Mouse (Mus musculus) MEL (cell line): ENCODE data around the gene Gfy. TPM values are rescaled to one million over a fixed set of nuclear protein-coding genes. Genes with fewer than 3 reads are reported as not detected.

ENCODE experiments used
- DNase-seq: peaks from one replicate; pipeline ENCODE4 v3.0.0; 2011; ENCODE audit warnings: low read depth, low spot score
- H3K27ac ChIP-seq: 2 replicates; pipeline ENCODE4 v1.5.1; 2012; ENCODE audit warnings: low read depth, mild to moderate bottlenecking, control low read depth, low read length, moderate library complexity; ENCODE audit not compliant: control insufficient read depth
- H3K27me3 ChIP-seq, 2 experiments: fragments of 150-350 bp in 1 of 2; sonication (generic) in 1 of 2; 2 replicates each; pipeline ENCODE4 v1.6.1; 2012; ENCODE audit warnings: low read length in 2 of 2, mild to moderate bottlenecking in 2 of 2, improper control_type of control experiment in 1 of 2, moderate library complexity in 1 of 2; ENCODE audit not compliant: insufficient read depth in 2 of 2, control insufficient read depth in 1 of 2
- H3K36me3 ChIP-seq, 2 experiments: 2 replicates each; pipeline ENCODE4 v1.6.1; 2012 to 2014; ENCODE audit warnings: low read length in 2 of 2, improper control_type of control experiment in 1 of 2, inconsistent platforms in 1 of 2, mild to moderate bottlenecking in 1 of 2; ENCODE audit not compliant: insufficient read depth in 2 of 2, control insufficient read depth in 1 of 2
- H3K4me1 ChIP-seq, 2 experiments: fragments of 150-350 bp in 1 of 2; sonication (generic) in 1 of 2; 2 replicates each; pipeline ENCODE4 v1.6.1; 2012; ENCODE audit warnings: low read length in 2 of 2, improper control_type of control experiment in 1 of 2, mild to moderate bottlenecking in 1 of 2; ENCODE audit not compliant: insufficient read depth in 2 of 2, control insufficient read depth in 1 of 2
- H3K4me3 ChIP-seq, 2 experiments: fragments of 150-350 bp in 1 of 2; sonication (generic) in 1 of 2; 2 replicates each; pipeline ENCODE4 v1.5.1; 2012; ENCODE audit warnings: low read depth in 2 of 2, low read length in 2 of 2, mild to moderate bottlenecking in 2 of 2, moderate library complexity in 2 of 2, control low read depth in 1 of 2, improper control_type of control experiment in 1 of 2; ENCODE audit not compliant: control insufficient read depth in 1 of 2, insufficient read depth in 1 of 2
- H3K79me2 ChIP-seq: 2 replicates; pipeline ENCODE4 v1.6.1; 2012; ENCODE audit warnings: mild to moderate bottlenecking, low read length, moderate library complexity; ENCODE audit not compliant: control insufficient read depth, poor library complexity, insufficient read depth
- H3K9ac ChIP-seq: 2 replicates; pipeline ENCODE4 v1.6.1; 2012; ENCODE audit warnings: low read depth, mild to moderate bottlenecking, control low read depth, low read length, moderate library complexity; ENCODE audit not compliant: control insufficient read depth, poor library complexity, severe bottlenecking
- H3K9me3 ChIP-seq: fragments of 150-350 bp; sonication (generic); replicated peaks from 2 replicates; pipeline ENCODE4 v1.6.1; 2012; ENCODE audit warnings: mild to moderate bottlenecking, low read length, improper control_type of control experiment, moderate library complexity; ENCODE audit not compliant: insufficient read depth
- BHLHE40 ChIP-seq: IDR thresholded peaks from 2 replicates; pipeline ENCODE4 v1.6.1; 2012; ENCODE audit warnings: low read depth, mild to moderate bottlenecking, inconsistent platforms, low read length, improper control_type of control experiment, borderline replicate concordance
- CHD1 ChIP-seq: IDR thresholded peaks from 2 replicates; pipeline ENCODE4 v1.6.1; 2012; ENCODE audit warnings: low read depth, mild to moderate bottlenecking, inconsistent platforms, low read length, improper control_type of control experiment
- ELF1 ChIP-seq: IDR thresholded peaks from 2 replicates; pipeline ENCODE4 v1.6.1; 2014; ENCODE audit warnings: low read depth, mild to moderate bottlenecking, inconsistent platforms, low read length, improper control_type of control experiment, moderate library complexity
- EP300 ChIP-seq, 2 experiments: IDR thresholded peaks; 2 replicates each; pipeline ENCODE4 v1.6.1; 2011; ENCODE audit warnings: improper control_type of control experiment in 2 of 2, low read length in 2 of 2, low read depth in 1 of 2, mild to moderate bottlenecking in 1 of 2
- ETS1 ChIP-seq: IDR thresholded peaks from 2 replicates; pipeline ENCODE4 v1.6.1; 2012; ENCODE audit warnings: low read depth, mild to moderate bottlenecking, inconsistent platforms, low read length, improper control_type of control experiment, moderate library complexity
- GABPA ChIP-seq: IDR thresholded peaks from 2 replicates; pipeline ENCODE4 v1.6.1; 2012; ENCODE audit warnings: low read depth, mild to moderate bottlenecking, inconsistent platforms, low read length, improper control_type of control experiment, moderate library complexity
- GATA1 ChIP-seq: IDR thresholded peaks from 2 replicates; pipeline ENCODE4 v1.6.1; 2011; ENCODE audit warnings: low read depth, low read length, improper control_type of control experiment
- HCFC1 ChIP-seq: IDR thresholded peaks from 2 replicates; pipeline ENCODE4 v1.6.1; 2012; ENCODE audit warnings: low read depth, mild to moderate bottlenecking, inconsistent platforms, low read length, improper control_type of control experiment, moderate library complexity
- KAT2A ChIP-seq: conservative IDR thresholded peaks from 2 replicates; pipeline ENCODE4 v1.6.1; 2012; ENCODE audit warnings: low read depth, low read length, improper control_type of control experiment, inconsistent platforms
- MAX ChIP-seq: IDR thresholded peaks from 2 replicates; pipeline ENCODE4 v1.6.1; 2011; ENCODE audit warnings: low read length, improper control_type of control experiment
- MAZ ChIP-seq: IDR thresholded peaks from 2 replicates; pipeline ENCODE4 v1.6.1; 2012; ENCODE audit warnings: low read depth, mild to moderate bottlenecking, inconsistent platforms, low read length, improper control_type of control experiment
- MXI1 ChIP-seq: IDR thresholded peaks from 2 replicates; pipeline ENCODE4 v1.6.1; 2011; ENCODE audit warnings: mild to moderate bottlenecking, low read depth, low read length, improper control_type of control experiment
- MYB ChIP-seq: IDR thresholded peaks from 2 replicates; pipeline ENCODE4 v1.6.1; 2011; ENCODE audit warnings: mild to moderate bottlenecking, low read depth, low read length, improper control_type of control experiment
- MYC ChIP-seq: IDR thresholded peaks from 2 replicates; pipeline ENCODE4 v1.6.1; 2011; ENCODE audit warnings: low read depth, mild to moderate bottlenecking, low read length, improper control_type of control experiment, moderate library complexity
- RCOR1 ChIP-seq: IDR thresholded peaks from 2 replicates; pipeline ENCODE4 v1.6.1; 2012; ENCODE audit warnings: low read depth, mild to moderate bottlenecking, inconsistent platforms, low read length, improper control_type of control experiment
- SMC3 ChIP-seq: IDR thresholded peaks from 2 replicates; pipeline ENCODE4 v1.6.1; 2011; ENCODE audit warnings: low read depth, low read length, improper control_type of control experiment
- TAL1 ChIP-seq: IDR thresholded peaks from 2 replicates; pipeline ENCODE4 v1.6.1; 2012; ENCODE audit warnings: mild to moderate bottlenecking, inconsistent platforms, low read length, moderate library complexity, mixed read lengths
- TBP ChIP-seq: IDR thresholded peaks from 2 replicates; pipeline ENCODE4 v1.8.0; 2011; ENCODE audit warnings: low read depth, low read length, improper control_type of control experiment
- UBTF ChIP-seq: IDR thresholded peaks from 2 replicates; pipeline ENCODE4 v1.6.1; 2012; ENCODE audit warnings: low read depth, mild to moderate bottlenecking, inconsistent platforms, low read length, improper control_type of control experiment, moderate library complexity, borderline replicate concordance; ENCODE audit not compliant: insufficient read depth
- USF1 ChIP-seq: IDR thresholded peaks from 2 replicates; pipeline ENCODE4 v1.6.1; 2014; ENCODE audit warnings: low read depth, mild to moderate bottlenecking, inconsistent platforms, low read length, improper control_type of control experiment, moderate library complexity
- polyA plus RNA-seq, 2 experiments: library from polyadenylated mRNA; stranded (reverse) in 1 of 2; unstranded in 1 of 2; fragments of >175 nt in 1 of 2; fragments of >200 nt in 1 of 2; gene quantifications; 2 replicates each; pipeline versions ENCODE4 v1.2.1 to v1.2.4; 2012; ENCODE audit warnings: low replicate concordance in 2 of 2, low read depth in 1 of 2; ENCODE audit not compliant: insufficient read length in 2 of 2, insufficient read depth in 1 of 2, missing spikeins in 1 of 2
- total RNA-seq: library from RNA; depleted of rRNA; stranded (reverse); fragments of 300-350 nt; gene quantifications from 2 replicates; pipeline ENCODE4 v1.2.3, GENCODE M21; 2012

The Gfy gene
- total and polyA plus RNA-seq, 3 experiments = not detected

- no peak for DNase-seq
- Histone ChIP-seq H3K4me1 (peaks cover 11 to 23% of the 10 kb centered on the region in 2 experiments), H3K79me2 (no peaks in the 10 kb centered on the region; the same call in 1 of the 2 replicates), H3K9me3 (no peaks in the 10 kb centered on the region), H3K36me3 (peaks cover 0 to 14% of the 10 kb centered on the region in 2 experiments; a peak in 2 of 4 replicates), H3K27me3 (no peaks in the 10 kb centered on the region), H3K4me3 (no peak overlapping the region), H3K9ac (no peak overlapping the region), H3K27ac (no peak overlapping the region)
- TF ChIP-seq ELF1 (no peak), EP300 (IDR thresholded peaks at IDR 0.05; ENCODE audit: low read depth in 1 of 2, low read length in 2 of 2) (no peak), BHLHE40 (no peak), MAZ (no peak), USF1 (0 out of 2 replicates have a peak, but pooled peaks have one; percentile 7)
These were observed 39.3 kb downstream of the Gfy start for GRCm38 (mm10) chr7:45139904-45140723.

DNA sequence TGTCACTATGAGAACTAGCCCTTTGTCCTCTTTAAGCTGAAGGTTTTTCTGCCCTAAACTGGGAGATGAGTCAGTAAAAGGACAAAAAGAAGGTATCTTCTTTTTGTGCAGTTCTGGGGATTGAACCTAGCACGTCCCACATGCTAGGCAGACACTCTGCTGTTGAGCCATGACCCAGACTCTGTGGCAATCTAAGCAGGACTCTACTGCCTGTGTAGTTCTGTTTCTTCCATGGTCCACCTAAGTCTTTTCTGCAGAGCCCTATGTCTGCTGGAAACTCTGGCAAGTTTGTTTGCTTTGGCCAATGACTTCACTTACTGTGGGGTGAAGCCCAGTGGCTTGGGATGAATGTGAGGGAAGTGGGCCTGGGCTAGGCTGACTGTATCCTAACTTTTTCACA lies 41.0 kb downstream of the Gfy start:
- H3K27ac ChIP-seq = peak overlapping the region; percentile 80; the same call in 1 of the 2 replicates
- peaks cover 11 to 27% of the 10 kb centered on the region in 2 experiments for H3K4me1 ChIP-seq
- no peaks in the 10 kb centered on the region for H3K27me3 ChIP-seq
- H3K4me3 ChIP-seq = no peak overlapping the region
- no peaks in the 10 kb centered on the region; the same call in 1 of the 2 replicates for H3K79me2 ChIP-seq
- peak; percentile 39 for DNase-seq
- H3K9ac ChIP-seq = no peak overlapping the region
- H3K9me3 ChIP-seq = no peaks in the 10 kb centered on the region
- TF ChIP-seq TBP (peak; percentile 98), USF1 (no peak), SMC3 (no peak)
- H3K36me3 ChIP-seq = peaks cover 0 to 14% of the 10 kb centered on the region in 2 experiments; a peak in 2 of 4 replicates

DNA sequence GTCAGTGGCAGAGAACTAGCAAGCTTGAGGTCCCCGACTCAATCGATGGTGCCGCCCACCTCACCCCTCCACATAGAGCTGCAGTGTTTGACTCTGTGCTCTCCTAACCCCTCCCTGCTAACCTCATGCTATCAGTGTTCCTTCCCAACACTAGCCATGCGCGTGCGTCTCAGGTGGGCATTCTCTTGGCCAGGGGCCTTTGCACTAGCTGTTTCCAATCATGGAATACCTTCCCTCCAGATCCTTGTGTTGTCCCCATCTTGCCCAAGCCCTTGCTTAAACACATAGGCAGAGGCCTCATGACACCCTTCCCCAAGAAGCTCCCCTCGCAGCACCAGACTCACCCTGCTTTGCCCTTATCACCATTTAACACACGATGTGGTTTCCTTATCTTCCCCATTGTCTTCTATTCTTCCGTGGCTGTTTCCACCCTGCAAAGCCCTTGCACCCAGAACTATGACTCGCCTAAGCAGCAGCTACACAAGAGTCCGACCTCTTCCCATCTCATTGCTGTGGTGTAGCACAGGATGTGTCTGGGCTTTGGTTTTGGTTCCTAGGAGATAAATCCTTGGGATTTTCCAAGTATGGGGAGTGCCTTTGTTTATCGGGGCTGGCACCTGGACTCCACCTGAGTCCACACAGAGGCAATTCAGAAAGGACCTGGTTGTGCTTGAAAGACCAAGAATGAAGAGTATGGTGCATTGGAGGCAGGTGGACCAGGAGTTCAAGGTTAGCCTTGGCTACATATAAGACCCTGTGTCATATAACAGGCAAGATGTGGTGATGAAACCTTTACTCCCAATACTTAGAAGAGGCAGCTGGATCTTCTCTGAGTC lies 42.0 kb downstream of the Gfy start:
- peak overlapping the region; percentile 75 for H3K9ac ChIP-seq
- DNase-seq = peak; percentile 98
- peaks cover 11 to 27% of the 10 kb centered on the region in 2 experiments for H3K4me1 ChIP-seq
- peaks cover 0 to 16% of the 10 kb centered on the region in 2 experiments; a peak in 2 of 4 replicates for H3K36me3 ChIP-seq
- H3K27ac ChIP-seq = peak overlapping the region; percentile 92
- H3K9me3 ChIP-seq = no peaks in the 10 kb centered on the region
- H3K4me3 ChIP-seq = peak overlapping the region in 1 of 2 experiments; percentile 74; a peak in 2 of 4 replicates
- H3K27me3 ChIP-seq = no peaks in the 10 kb centered on the region
- H3K79me2 ChIP-seq = no peaks in the 10 kb centered on the region; the same call in 1 of the 2 replicates
- TF ChIP-seq GATA1 (peak; percentile 99), EP300 (IDR thresholded peaks at IDR 0.05; ENCODE audit: low read depth in 1 of 2, low read length in 2 of 2) (peak; percentile 97 to 98), ETS1 (peak; percentile 94), MYB (peak; percentile 31; the same call in 1 of the 2 replicates), CHD1 (no peak), HCFC1 (peak; percentile 59), TAL1 (peak; percentile 96), KAT2A (no peak; the same call in 1 of the 2 replicates), MAX (peak; percentile 65; the same call in 1 of the 2 replicates), MAZ (peak; percentile 79; the same call in 1 of the 2 replicates), MXI1 (peak; percentile 78), MYC (no peak; the same call in none of the 2 replicates), ELF1 (peak; percentile 65; the same call in 1 of the 2 replicates), RCOR1 (peak; percentile 93), GABPA (no peak), UBTF (no peak), BHLHE40 (peak; percentile 62; the same call in 1 of the 2 replicates)
